Mouse (Mus musculus) heart, adult 2 months (tissue): ENCODE measurements around the gene Gatc. TPM values are rescaled to one million over a fixed set of nuclear protein-coding genes. Genes with fewer than 3 reads are reported as not detected.

ENCODE experiments used
- DNase-seq, 2 experiments: peaks; one replicate each; pipeline ENCODE4 v3.0.0; 2021
- H3K27ac ChIP-seq: fragments of 200-600 bp; 2 replicates; pipeline ENCODE4 v1.8.1; 2022
- H3K27me3 ChIP-seq: fragments of 200-500 bp; 2 replicates; pipeline ENCODE4 v1.6.1; 2012; ENCODE audit warnings: mild to moderate bottlenecking, low read length, inconsistent platforms, mixed read lengths; ENCODE audit not compliant: control insufficient read depth, insufficient read depth
- H3K36me3 ChIP-seq: fragments of 200-500 bp; 2 replicates; pipeline ENCODE4 v1.6.1; 2012; ENCODE audit warnings: low read length, inconsistent platforms; ENCODE audit not compliant: control insufficient read depth, insufficient read depth
- H3K4me1 ChIP-seq: fragments of 200-500 bp; 2 replicates; pipeline ENCODE4 v1.6.1; 2011; ENCODE audit warnings: low read length; ENCODE audit not compliant: control insufficient read depth, insufficient read depth
- H3K4me3 ChIP-seq: fragments of 200-600 bp; 2 replicates; pipeline ENCODE4 v1.8.1; 2022
- H3K79me2 ChIP-seq: fragments of 200-500 bp; replicated peaks from 2 replicates; pipeline ENCODE4 v1.6.1; 2012; ENCODE audit warnings: mild to moderate bottlenecking, inconsistent platforms, low read length, moderate library complexity, mixed read lengths; ENCODE audit not compliant: control insufficient read depth, insufficient read depth
- H3K9ac ChIP-seq: fragments of 200-500 bp; 2 replicates; pipeline ENCODE4 v1.6.1; 2012; ENCODE audit warnings: low read depth, mild to moderate bottlenecking, control low read depth, inconsistent platforms, low read length, mixed read lengths
- CTCF ChIP-seq: fragments of 200-600 bp; IDR thresholded peaks from 2 replicates; pipeline ENCODE4 v1.8.1; 2022; ENCODE audit warnings: antibody characterized with exemption, mild to moderate bottlenecking, moderate library complexity
- EP300 ChIP-seq: fragments of 200-500 bp; IDR thresholded peaks from 2 replicates; pipeline ENCODE4 v1.6.1; 2011; ENCODE audit warnings: low read depth, low read length, control low read depth; ENCODE audit not compliant: insufficient read depth
- POLR2A ChIP-seq: fragments of 200-500 bp; IDR thresholded peaks from 2 replicates; pipeline ENCODE4 v1.6.1; 2011; ENCODE audit warnings: mild to moderate bottlenecking, low read depth, low read length, control low read depth; ENCODE audit not compliant: insufficient read depth
- WGBS: fragments of 180-500 bp; shearing (Covaris S2); methylation state at CpG from one replicate; pipeline ENCODE4 v1.1.7; 2018; 5-methylcytosine and 5-hydroxymethylcytosine counted together
- intact Hi-C: fragments of 180-260 bp; cut with DNase I; formaldehyde crosslinking; loops from one replicate; pipeline ENCODE4 v1.15.1; 2025
- polyA plus RNA-seq: library from polyadenylated mRNA; depleted of rRNA; stranded (reverse); fragments of >200 nt; gene quantifications from 2 replicates; pipeline ENCODE4 v1.2.3, GENCODE M21; 2012
- total RNA-seq, 2 experiments: library from RNA; stranded (reverse); gene quantifications; 2 replicates each; pipeline ENCODE4 v1.2.3; 2021

The Gatc gene
- total and polyA plus RNA-seq, 3 experiments, result 18.1 to 19.8 (median 18.2) TPM

- intact Hi-C loops, result no loop called here
- Histone ChIP-seq H3K27me3 (peaks cover 3% of the 10 kb centered on the region; the same call in 1 of the 2 replicates), H3K79me2 (no peaks in the 10 kb centered on the region), H3K9ac (no peak overlapping the region), H3K4me3 (no peak overlapping the region), H3K4me1 (no peaks in the 10 kb centered on the region), H3K27ac (no peak overlapping the region), H3K36me3 (no peaks in the 10 kb centered on the region)
- no peak for DNase-seq
- WGBS, result 38% methylated on average over 9 of the region's 9 CpGs
- TF ChIP-seq POLR2A (no peak), EP300 (no peak), CTCF (no peak)
These were observed 30.8 kb upstream of the Gatc start for GRCm38 (mm10) chr5:115371736-115372135.

DNA sequence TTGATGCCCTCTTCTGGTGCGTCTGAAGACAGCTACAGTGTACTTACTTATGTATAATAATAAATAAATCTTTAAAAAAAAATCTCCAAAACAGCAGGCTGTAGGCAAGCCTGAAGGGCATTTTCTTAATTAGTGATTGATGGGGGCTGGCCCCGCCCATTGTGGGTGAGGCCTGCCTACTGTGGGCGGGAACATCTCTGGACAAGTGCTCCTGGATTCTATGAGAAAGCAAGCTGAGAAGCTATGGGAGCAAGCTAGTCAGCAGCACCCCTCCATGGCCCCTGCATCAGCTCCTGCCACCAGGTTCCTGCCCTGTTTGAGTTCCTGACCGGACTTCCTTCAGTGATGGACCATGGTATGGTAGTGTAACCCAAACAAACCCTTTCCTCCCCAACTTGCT, 23.8 kb upstream of the Gatc start:
- Histone ChIP-seq H3K79me2 (no peaks in the 10 kb centered on the region), H3K27me3 (no peaks in the 10 kb centered on the region), H3K4me1 (no peaks in the 10 kb centered on the region), H3K27ac (no peak overlapping the region), H3K36me3 (no peaks in the 10 kb centered on the region), H3K4me3 (no peak overlapping the region), H3K9ac (no peak overlapping the region)
- DNase-seq, result no peak
- TF ChIP-seq POLR2A (no peak), EP300 (no peak), CTCF (no peak)
- intact Hi-C loops, result no loop called here
- 74% methylated on average over 4 of the region's 4 CpGs for WGBS

GRCm38 (mm10) chr5:115362819-115363714, 22.1 kb upstream of the Gatc start:
- DNase-seq, result no peak
- 22% methylated on average over 19 of the region's 19 CpGs for WGBS
- TF ChIP-seq EP300 (no peak), POLR2A (no peak), CTCF (no peak)
- H3K27me3 ChIP-seq, result no peaks in the 10 kb centered on the region
- intact Hi-C loops, result no loop called here
- no peak overlapping the region for H3K9ac ChIP-seq
- H3K4me3 ChIP-seq, result no peak overlapping the region
- H3K36me3 ChIP-seq, result no peaks in the 10 kb centered on the region
- no peak overlapping the region for H3K27ac ChIP-seq
- H3K79me2 ChIP-seq, result no peaks in the 10 kb centered on the region
- H3K4me1 ChIP-seq, result no peaks in the 10 kb centered on the region

DNA sequence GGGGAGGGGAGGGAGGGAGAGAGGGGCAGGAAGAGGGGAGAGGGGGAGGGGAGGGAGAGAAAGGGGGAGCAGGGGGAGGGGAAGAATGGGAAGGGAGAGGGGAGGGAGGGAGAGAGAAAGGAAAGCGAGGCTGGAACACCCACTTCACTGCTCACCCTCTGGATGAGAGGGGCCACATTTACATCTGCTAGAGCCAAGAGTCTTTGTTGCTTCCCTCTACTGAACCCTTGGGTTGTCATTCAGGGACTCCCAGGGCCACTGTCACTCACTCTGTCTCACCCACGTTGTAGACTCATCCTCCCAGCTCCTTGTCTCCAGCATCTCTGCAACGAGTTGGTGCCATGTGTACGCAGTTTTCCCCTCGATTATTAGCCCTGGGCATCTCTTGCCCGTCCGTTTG, 21.2 kb upstream of the Gatc start:
- H3K4me3 ChIP-seq, result no peak overlapping the region
- no peak for TF ChIP-seq EP300
- no peak for TF ChIP-seq CTCF
- TF ChIP-seq POLR2A, result no peak
- H3K27ac ChIP-seq, result no peak overlapping the region
- H3K4me1 ChIP-seq, result no peaks in the 10 kb centered on the region
- H3K36me3 ChIP-seq, result no peaks in the 10 kb centered on the region
- no peaks in the 10 kb centered on the region for H3K79me2 ChIP-seq
- no peaks in the 10 kb centered on the region for H3K27me3 ChIP-seq
- intact Hi-C loops, result no loop called here
- WGBS, result 33% methylated on average over 7 of the region's 7 CpGs
- no peak overlapping the region for H3K9ac ChIP-seq
- DNase-seq, result no peak

DNA sequence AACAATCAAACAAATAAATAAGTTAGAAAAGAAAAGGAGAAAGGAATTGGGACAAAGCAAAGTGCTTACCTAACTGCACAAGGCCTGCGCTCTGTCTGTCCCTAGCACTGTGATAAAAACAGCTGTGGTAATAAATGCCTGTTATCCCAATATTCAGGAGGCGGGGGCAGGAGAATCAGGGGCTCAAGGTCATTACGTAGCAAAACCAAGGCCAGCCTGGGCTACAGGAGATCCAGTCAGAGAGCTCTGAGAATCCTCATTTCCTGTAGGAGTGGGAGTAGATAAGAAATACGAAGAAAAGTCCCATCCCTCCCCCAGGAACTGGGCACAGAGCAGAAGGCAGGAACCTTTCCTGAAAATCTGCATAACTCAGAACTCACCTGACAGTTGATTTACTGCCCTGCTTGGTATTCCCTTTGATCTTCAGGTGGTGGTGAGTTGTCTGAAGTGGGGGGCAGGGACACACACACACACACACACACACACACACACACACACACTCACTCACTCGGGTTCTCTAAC, 18.9 kb upstream of the Gatc start:
- intact Hi-C loops, result loop anchor here (1.0 kb wide), 1 partner anchor 81 kb away; no protein-coding TSS in a partner anchor
- TF ChIP-seq POLR2A, result no peak
- Histone ChIP-seq H3K4me1 (no peaks in the 10 kb centered on the region), H3K4me3 (no peak overlapping the region), H3K9ac (no peak overlapping the region), H3K79me2 (no peaks in the 10 kb centered on the region), H3K36me3 (no peaks in the 10 kb centered on the region), H3K27me3 (no peaks in the 10 kb centered on the region), H3K27ac (no peak overlapping the region)
- DNase-seq, result no peak
- WGBS, result 68% methylated on average over 5 of the region's 5 CpGs

- Histone ChIP-seq H3K27me3 (no peaks in the 10 kb centered on the region), H3K36me3 (no peaks in the 10 kb centered on the region), H3K79me2 (no peaks in the 10 kb centered on the region), H3K4me3 (no peak overlapping the region), H3K4me1 (no peaks in the 10 kb centered on the region), H3K27ac (no peak overlapping the region), H3K9ac (no peak overlapping the region)
- WGBS, result 79% methylated on average over 8 of the region's 8 CpGs
- no peak for TF ChIP-seq EP300
- no peak for TF ChIP-seq POLR2A
- no peak for TF ChIP-seq CTCF
- no peak for DNase-seq
- intact Hi-C loops, result loop anchor here (1.0 kb wide), 1 partner anchor 82 kb away; no protein-coding TSS in a partner anchor
These were observed 18.5 kb upstream of the Gatc start for GRCm38 (mm10) chr5:115359438-115359837.
